ENCODE assay signal across 21 mouse cellular contexts in the genomic region with DNA sequence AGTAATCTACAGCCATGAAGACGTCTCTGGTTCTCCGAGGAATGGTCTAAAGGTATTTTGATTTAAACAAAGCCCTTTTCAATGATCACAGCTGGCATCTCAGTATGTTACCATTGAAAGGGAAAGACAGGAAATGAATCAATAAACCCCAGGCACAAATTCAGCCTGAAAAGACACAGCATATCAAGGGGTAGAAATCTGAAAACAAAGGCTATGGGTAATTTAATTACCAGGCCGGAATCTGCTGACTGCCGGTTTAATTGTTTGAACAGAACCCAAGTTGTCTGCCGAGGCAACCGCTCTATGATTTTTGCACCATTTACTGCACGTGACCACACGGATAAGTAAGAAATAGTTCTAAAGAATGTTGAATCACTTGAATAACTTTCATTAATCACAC. TPM values are rescaled to one million over a fixed set of nuclear protein-coding genes. Genes with fewer than 3 reads are reported as not detected.
DNase-seq lines count a peak whose midpoint lies in the region; ATAC-seq and TF ChIP-seq lines count a peak whose summit lies in the region.
"Had no signal": no experiment of that assay in that cellular context is flagged by ENCODE, and none has a peak within 500 bp of the region (broad histone marks: within the 10 kb centered on the region; RNA-seq: fewer than 3 reads in every experiment).

No protein-coding gene starts in this region.

- DNase-seq in forebrain, embryonic 10.5 days (ENCODE audit: extremely low spot score, low spot score), result no peak
- DNase-seq in forebrain, embryonic 14.5 days (ENCODE audit: low spot score), result no peak
- peak; percentile 29 for DNase-seq in kidney, adult 2 months
- peak; percentile 68 for DNase-seq in retina, postnatal 1 day
- DNase-seq in yolk sac, embryonic 10.5 days (ENCODE audit: low spot score), result no peak
- DNase-seq: cerebellum, adult 9-11 months; kidney, postnatal 4 days; layer of hippocampus, postnatal 36 days; liver; liver, postnatal 0 days; right cerebral cortex, postnatal 14 days had no signal

- H3K4me1 ChIP-seq in forebrain, embryonic 10.5 days, result peaks cover 36% of the 10 kb centered on the region
- H3K4me1 ChIP-seq in forebrain, embryonic 14.5 days (ENCODE audit: control insufficient read depth, insufficient read depth, low read length), result peaks cover 5% of the 10 kb centered on the region
- H3K4me1 ChIP-seq in kidney, adult 2 months (ENCODE audit: control insufficient read depth, insufficient read depth, low read length), result peaks cover 7% of the 10 kb centered on the region; the same call in 1 of the 2 replicates
- H3K4me1 ChIP-seq in kidney, embryonic 16.5 days (ENCODE audit: insufficient read depth, low read length), result no peaks in the 10 kb centered on the region
- peaks cover 12% of the 10 kb centered on the region; the same call in 1 of the 2 replicates for H3K4me1 ChIP-seq in neural tube, embryonic 13.5 days (replicated peaks)
- H3K4me1 ChIP-seq in neural tube, embryonic 15.5 days, result no peaks in the 10 kb centered on the region

- H3K4me2 ChIP-seq in forebrain, embryonic 14.5 days (ENCODE audit: low read length), result no peak overlapping the region
- no peak overlapping the region for H3K4me2 ChIP-seq in kidney, embryonic 16.5 days (replicated peaks; ENCODE audit: low read depth, low read length)
- peak overlapping the region; percentile 25; the same call in 1 of the 2 replicates for H3K4me2 ChIP-seq in neural tube, embryonic 13.5 days
- H3K4me2 ChIP-seq in neural tube, embryonic 15.5 days, result no peak overlapping the region
- H3K4me2 ChIP-seq: embryonic facial prominence, embryonic 12.5 days; heart, embryonic 15.5 days; hindbrain, embryonic 12.5 days had no signal

- no peak for TF ChIP-seq CTCF in kidney, adult 2 months (conservative IDR thresholded peaks at IDR 0.05; ENCODE audit: insufficient read depth, insufficient read length, low read depth, low read length)

- ATAC-seq in forebrain, embryonic 14.5 days, result no peak
- no peak for ATAC-seq in kidney, embryonic 16.5 days (ENCODE audit: low FRiP score, low TSS enrichment)
- no peak for ATAC-seq in neural tube, embryonic 13.5 days (ENCODE audit: low read depth)
- ATAC-seq in neural tube, embryonic 15.5 days (ENCODE audit: low FRiP score), result no peak
- ATAC-seq: intestine, postnatal 0 days; liver, postnatal 0 days; midbrain, embryonic 16.5 days; Patski had no signal

- no peak overlapping the region for H3K9ac ChIP-seq in forebrain, embryonic 14.5 days (ENCODE audit: low read length)
- no peak overlapping the region for H3K9ac ChIP-seq in kidney, embryonic 16.5 days (replicated peaks; ENCODE audit: low read length)
- H3K9ac ChIP-seq in neural tube, embryonic 13.5 days, result no peak overlapping the region
- H3K9ac ChIP-seq in neural tube, embryonic 15.5 days (replicated peaks), result no peak overlapping the region
- H3K9ac ChIP-seq: embryonic facial prominence, embryonic 12.5 days; heart, embryonic 15.5 days; hindbrain, embryonic 12.5 days; liver, postnatal 0 days had no signal

- no peak overlapping the region for H3K4me3 ChIP-seq in forebrain, embryonic 10.5 days
- no peak overlapping the region for H3K4me3 ChIP-seq in forebrain, embryonic 14.5 days (ENCODE audit: low read depth, low read length)
- H3K4me3 ChIP-seq in kidney, adult 2 months (ENCODE audit: insufficient read depth, low read depth, low read length), result no peak overlapping the region
- H3K4me3 ChIP-seq in kidney, embryonic 16.5 days (ENCODE audit: low read length), result no peak overlapping the region
- no peak overlapping the region for H3K4me3 ChIP-seq in neural tube, embryonic 13.5 days
- no peak overlapping the region for H3K4me3 ChIP-seq in neural tube, embryonic 15.5 days (replicated peaks)
- H3K4me3 ChIP-seq: embryonic facial prominence, embryonic 12.5 days; heart, embryonic 15.5 days; hindbrain, embryonic 12.5 days had no signal

- H3K9me3 ChIP-seq in forebrain, embryonic 10.5 days, result no peaks in the 10 kb centered on the region
- no peaks in the 10 kb centered on the region for H3K9me3 ChIP-seq in forebrain, embryonic 14.5 days (replicated peaks; ENCODE audit: control insufficient read depth, low read length)
- H3K9me3 ChIP-seq in kidney, embryonic 16.5 days (ENCODE audit: low read length), result no peaks in the 10 kb centered on the region
- no peaks in the 10 kb centered on the region for H3K9me3 ChIP-seq in neural tube, embryonic 13.5 days
- H3K9me3 ChIP-seq in neural tube, embryonic 15.5 days (replicated peaks), result no peaks in the 10 kb centered on the region
- H3K9me3 ChIP-seq: embryonic facial prominence, embryonic 12.5 days; heart, embryonic 15.5 days; hindbrain, embryonic 12.5 days had no signal

- H3K27ac ChIP-seq in forebrain, embryonic 10.5 days, result peak overlapping the region; percentile 26; the same call in 1 of the 2 replicates
- no peak overlapping the region for H3K27ac ChIP-seq in forebrain, embryonic 14.5 days (ENCODE audit: low read depth, low read length)
- no peak overlapping the region for H3K27ac ChIP-seq in kidney, adult 2 months (ENCODE audit: insufficient read depth, low read depth, low read length)
- H3K27ac ChIP-seq in kidney, embryonic 16.5 days (ENCODE audit: low read length), result no peak overlapping the region
- peak overlapping the region; percentile 42; the same call in 1 of the 2 replicates for H3K27ac ChIP-seq in neural tube, embryonic 13.5 days (replicated peaks)
- H3K27ac ChIP-seq in neural tube, embryonic 15.5 days (replicated peaks), result no peak overlapping the region
- H3K27ac ChIP-seq: embryonic facial prominence, embryonic 12.5 days; heart, embryonic 15.5 days; hindbrain, embryonic 12.5 days had no signal

- 0 out of 2 replicates have a peak, but pooled peaks cover 8% of the 10 kb centered on the region for H3K36me3 ChIP-seq in forebrain, embryonic 10.5 days (replicated peaks)
- H3K36me3 ChIP-seq in forebrain, embryonic 14.5 days (ENCODE audit: control insufficient read depth, insufficient read depth, low read length), result no peaks in the 10 kb centered on the region
- H3K36me3 ChIP-seq in kidney, adult 2 months (ENCODE audit: control insufficient read depth, insufficient read depth, low read length), result no peaks in the 10 kb centered on the region
- no peaks in the 10 kb centered on the region for H3K36me3 ChIP-seq in kidney, embryonic 16.5 days (ENCODE audit: insufficient read depth, low read length)
- no peaks in the 10 kb centered on the region for H3K36me3 ChIP-seq in neural tube, embryonic 13.5 days
- no peaks in the 10 kb centered on the region for H3K36me3 ChIP-seq in neural tube, embryonic 15.5 days
- H3K36me3 ChIP-seq: embryonic facial prominence, embryonic 12.5 days; heart, embryonic 15.5 days; hindbrain, embryonic 12.5 days had no signal

- 4% methylated on average over 8 of the region's 8 CpGs for WGBS in forebrain, embryonic 10.5 days
- 4% methylated on average over 8 of the region's 8 CpGs for WGBS in forebrain, embryonic 14.5 days
- WGBS in kidney, adult 2 months, result 44% methylated on average over 8 of the region's 8 CpGs
- 38% methylated on average over 8 of the region's 8 CpGs for WGBS in kidney, embryonic 16.5 days
- WGBS in neural tube, embryonic 13.5 days, result 4% methylated on average over 8 of the region's 8 CpGs
- WGBS in neural tube, embryonic 15.5 days, result 6% methylated on average over 8 of the region's 8 CpGs

- TF ChIP-seq POLR2A in kidney, adult 2 months (IDR thresholded peaks at IDR 0.05; ENCODE audit: low read depth, low read length), result no peak

- no peaks in the 10 kb centered on the region for H3K27me3 ChIP-seq in forebrain, embryonic 10.5 days (ENCODE audit: poor library complexity, severe bottlenecking)
- H3K27me3 ChIP-seq in forebrain, embryonic 14.5 days (replicated peaks; ENCODE audit: control insufficient read depth, insufficient read depth, low read length), result no peaks in the 10 kb centered on the region
- H3K27me3 ChIP-seq in kidney, adult 2 months (replicated peaks; ENCODE audit: control insufficient read depth, insufficient read depth, low read length), result no peaks in the 10 kb centered on the region
- H3K27me3 ChIP-seq in kidney, embryonic 16.5 days (ENCODE audit: insufficient read depth, low read length), result no peaks in the 10 kb centered on the region
- no peaks in the 10 kb centered on the region for H3K27me3 ChIP-seq in neural tube, embryonic 13.5 days
- no peaks in the 10 kb centered on the region for H3K27me3 ChIP-seq in neural tube, embryonic 15.5 days (replicated peaks)
- H3K27me3 ChIP-seq: CH12.LX; embryonic facial prominence, embryonic 12.5 days; heart, embryonic 15.5 days; hindbrain, embryonic 12.5 days; Patski had no signal

RNA-seq across cellular contexts. Expression of a gene that starts 22.8 kb away (rescaled TPM):
- polyA plus RNA-seq in forebrain, embryonic 10.5 days (2016; fragmentation: Nextera tagmentation; extraction: Ambion mirVana), result 18.2 and 19.2 TPM in 2 replicates
- 12.6 and 14.3 TPM in 2 replicates for polyA plus RNA-seq in forebrain, embryonic 14.5 days (2014; fragmentation: Nextera tagmentation; extraction: Ambion mirVana)
- polyA plus RNA-seq in kidney, adult 2 months (2012; rRNA removed), result 18.5 and 20.0 TPM in 2 replicates
- polyA plus RNA-seq in kidney, embryonic 16.5 days (2015; fragmentation: Nextera tagmentation; extraction: Ambion mirVana), result 15.5 and 19.4 TPM in 2 replicates
- 15.5 and 18.0 TPM in 2 replicates for polyA plus RNA-seq in neural tube, embryonic 13.5 days (2015; fragmentation: Nextera tagmentation; extraction: Ambion mirVana)
- 14.9 and 19.4 TPM in 2 replicates for polyA plus RNA-seq in neural tube, embryonic 15.5 days (2015; fragmentation: Nextera tagmentation; extraction: Ambion mirVana)

Comparison
In these comparisons a context has a peak if more than half of its experiments do, and no peak if none do; other contexts are left out.
1. H3K27ac ChIP-seq: peak in forebrain, embryonic 10.5 days (single experiment) and neural tube, embryonic 13.5 days (single experiment); none in forebrain, embryonic 14.5 days (single experiment), kidney, adult 2 months (single experiment), kidney, embryonic 16.5 days (single experiment) and neural tube, embryonic 15.5 days (single experiment).
2. DNase-seq: peak in kidney, adult 2 months (single experiment) and retina, postnatal 1 day (single experiment); none in forebrain, embryonic 10.5 days (single experiment), forebrain, embryonic 14.5 days (single experiment) and yolk sac, embryonic 10.5 days (single experiment).